Mouse (Mus musculus) activated CD4-positive, CD25-positive, alpha-beta regulatory T cell, adult 9 weeks (primary cell): ENCODE data around the gene Gm15091. TPM values are rescaled to one million over a fixed set of nuclear protein-coding genes. Genes with fewer than 3 reads are reported as not detected.

ENCODE experiments used
- polyA plus RNA-seq: library from polyadenylated mRNA; unstranded; fragments of 100-300 nt; shearing (Covaris generic); gene quantifications from one replicate; pipeline ENCODE4 v1.2.1, GENCODE M21; 2017

Gm15091 gene
- polyA plus RNA-seq, result not detected

DNA sequence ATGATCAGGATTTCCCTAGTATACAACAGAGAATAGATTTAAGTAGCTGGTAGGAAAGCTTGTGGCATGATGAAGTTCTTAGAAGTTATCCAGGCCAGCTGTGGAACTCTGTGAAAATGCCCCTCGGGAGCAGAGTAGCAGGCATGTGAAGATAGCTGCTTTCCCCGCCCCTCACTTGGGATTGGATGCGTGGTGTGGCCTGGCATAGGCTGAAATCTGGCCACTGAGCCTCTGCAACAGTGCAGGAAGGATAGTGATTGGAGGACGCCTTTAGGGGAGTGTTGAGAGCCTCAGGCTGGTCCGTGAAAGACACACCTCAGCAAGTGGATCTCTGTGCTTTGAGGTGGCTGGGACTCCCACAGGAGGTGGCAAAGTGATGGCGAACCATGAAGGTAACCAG lies at the start of gene Gm15091:
Gm15091 (plus strand) TSS at position 301 of the 400 bp plus-strand sequence.

Other genes with a start within 250 kb of the Gm15091 start
- gene Gm15097, start 157.2 kb upstream of the Gm15091 start, polyA plus RNA-seq, result not detected